Mouse (Mus musculus) lung, postnatal 0 days (tissue): ENCODE measurements around the gene Evx1. TPM values are rescaled to one million over a fixed set of nuclear protein-coding genes. Genes with fewer than 3 reads are reported as not detected.
A peak's percentile ranks its signal among the peaks of the same experiment; 100 is the strongest.

Experiments used
- ATAC-seq: fragments of 200-750 bp; cut with Nextera tagmentation; 2 replicates; pipeline ENCODE4 v1.8.0; 2017; ENCODE audit warnings: moderate library complexity
- DNase-seq: peaks from one replicate; pipeline ENCODE4 v3.0.0-alpha.2; 2016; ENCODE audit warnings: low spot score
- H3K27ac ChIP-seq: fragments of 300-500 bp; sonication (generic); 2 replicates; pipeline ENCODE4 v1.5.1; 2014; ENCODE audit warnings: antibody characterized with exemption, mild to moderate bottlenecking, low read length, mixed read lengths
- H3K27me3 ChIP-seq: fragments of 300-500 bp; sonication (generic); replicated peaks from 2 replicates; pipeline ENCODE4 v1.6.1; 2014; ENCODE audit warnings: low read length, mixed read lengths; ENCODE audit not compliant: insufficient read depth
- H3K36me3 ChIP-seq: fragments of 300-500 bp; sonication (generic); 2 replicates; pipeline ENCODE4 v1.6.1; 2014; ENCODE audit warnings: low read length, mixed read lengths; ENCODE audit not compliant: insufficient read depth
- H3K4me1 ChIP-seq: fragments of 300-500 bp; sonication (generic); 2 replicates; pipeline ENCODE4 v1.6.1; 2014; ENCODE audit warnings: antibody characterized with exemption, low read depth, low read length, mixed read lengths; ENCODE audit not compliant: insufficient read depth
- H3K4me2 ChIP-seq: fragments of 300-500 bp; sonication (generic); replicated peaks from 2 replicates; pipeline ENCODE4 v1.6.1; 2014; ENCODE audit warnings: low read depth, mild to moderate bottlenecking, low read length, moderate library complexity, mixed read lengths
- H3K4me3 ChIP-seq: fragments of 300-500 bp; sonication (generic); 2 replicates; pipeline ENCODE4 v1.5.1; 2014; ENCODE audit warnings: low read depth, low read length
- H3K9ac ChIP-seq: fragments of 300-500 bp; sonication (generic); replicated peaks from 2 replicates; pipeline ENCODE4 v1.6.1; 2014; ENCODE audit warnings: low read depth, mild to moderate bottlenecking
- H3K9me3 ChIP-seq: fragments of 300-500 bp; sonication (generic); 2 replicates; pipeline ENCODE4 v1.6.1; 2016; ENCODE audit warnings: low read length, mixed read lengths
- CTCF ChIP-seq: IDR thresholded peaks from 2 replicates; pipeline ENCODE4 v1.5.1; 2016; ENCODE audit warnings: antibody characterized with exemption, mild to moderate bottlenecking
- EP300 ChIP-seq: IDR thresholded peaks from 2 replicates; pipeline ENCODE4 v1.6.1; 2016; ENCODE audit warnings: antibody characterized with exemption, mild to moderate bottlenecking, control low read depth
- WGBS: fragments of 180-500 bp; shearing (Covaris S2); extraction: QIAGEN DNeasy Blood & Tissue Kit; methylation state at CpG from one replicate; pipeline ENCODE4 v1.1.7; 2014; 5-methylcytosine and 5-hydroxymethylcytosine counted together
- polyA plus RNA-seq: library from polyadenylated mRNA; unstranded; fragments of >200 nt; fragmentation: Nextera tagmentation; extraction: Ambion mirVana; gene quantifications from 2 replicates; pipeline ENCODE4 v1.2.1, GENCODE M21; 2015

The Evx1 gene
- polyA plus RNA-seq, 1 experiment from 2014 or later, result not detected

DNA sequence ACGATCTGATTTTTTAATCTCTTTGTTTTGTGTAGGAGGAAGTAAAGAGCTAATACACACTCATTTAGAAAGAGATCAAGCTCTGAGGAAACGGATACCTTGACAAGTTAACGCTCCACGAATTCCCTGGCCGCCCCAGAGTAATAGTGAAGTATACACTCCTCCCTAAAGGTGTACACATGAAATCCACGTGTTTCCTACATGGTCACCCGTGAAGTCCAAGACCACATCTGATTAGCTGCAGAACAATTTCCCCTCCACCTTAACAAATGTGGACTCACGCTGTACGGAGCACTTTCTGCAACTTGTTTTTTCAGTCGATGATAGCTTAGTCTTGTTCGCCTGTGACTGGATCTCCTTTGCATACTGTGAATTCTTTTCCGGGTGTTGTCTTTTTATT, 23.1 kb upstream of the Evx1 start:
- H3K4me2 ChIP-seq, result no peak overlapping the region
- no peaks in the 10 kb centered on the region for H3K36me3 ChIP-seq
- no peak overlapping the region for H3K9ac ChIP-seq
- TF ChIP-seq EP300 (no peak), CTCF (no peak)
- H3K27me3 ChIP-seq, result peaks cover 40% of the 10 kb centered on the region
- 9% methylated on average over 12 of the region's 12 CpGs for WGBS
- H3K4me1 ChIP-seq, result peaks cover 8% of the 10 kb centered on the region; the same call in 1 of the 2 replicates
- no peak overlapping the region for H3K27ac ChIP-seq
- DNase-seq (no peak), ATAC-seq (no peak)
- no peaks in the 10 kb centered on the region for H3K9me3 ChIP-seq
- no peak overlapping the region for H3K4me3 ChIP-seq

- 3% methylated on average over 45 of the region's 45 CpGs for WGBS
- no peaks in the 10 kb centered on the region for H3K9me3 ChIP-seq
- peaks cover 40% of the 10 kb centered on the region for H3K27me3 ChIP-seq
- no peak overlapping the region for H3K9ac ChIP-seq
- peaks cover 8% of the 10 kb centered on the region; the same call in 1 of the 2 replicates for H3K4me1 ChIP-seq
- H3K36me3 ChIP-seq, result no peaks in the 10 kb centered on the region
- ATAC-seq (no peak), DNase-seq (no peak)
- H3K27ac ChIP-seq, result no peak overlapping the region
- H3K4me3 ChIP-seq, result peak overlapping the region; percentile 25
- peak overlapping the region; percentile 48 for H3K4me2 ChIP-seq
- TF ChIP-seq CTCF (no peak), EP300 (no peak)
Observed at GRCm38 (mm10) chr6:52291021-52291860, 22.1 kb upstream of the Evx1 start.

DNA sequence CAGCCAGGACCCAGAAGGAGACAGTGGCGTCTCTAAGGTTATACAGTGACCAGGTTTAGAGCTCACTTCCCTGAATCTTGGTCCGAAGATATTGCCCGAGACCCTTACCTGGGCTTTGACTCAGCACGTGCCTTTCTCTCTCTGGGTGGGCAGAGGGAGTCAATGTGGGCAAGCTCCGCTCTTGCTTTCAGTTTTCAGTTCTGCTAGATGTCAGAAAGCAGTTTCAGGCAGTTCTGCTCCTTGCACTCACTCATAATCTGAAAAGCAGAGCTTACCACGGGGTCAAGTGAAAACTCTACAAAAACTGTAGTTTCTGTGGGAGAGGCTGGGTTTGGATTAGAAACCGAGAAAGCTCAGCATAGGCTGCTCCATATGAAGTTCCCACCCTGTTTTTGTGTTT, 21.0 kb upstream of the Evx1 start:
- WGBS, result 59% methylated on average over 7 of the region's 7 CpGs
- no peak for DNase-seq
- Histone ChIP-seq H3K36me3 (no peaks in the 10 kb centered on the region), H3K9me3 (no peaks in the 10 kb centered on the region), H3K27me3 (peaks cover 40% of the 10 kb centered on the region), H3K4me3 (no peak overlapping the region), H3K9ac (no peak overlapping the region), H3K27ac (no peak overlapping the region), H3K4me2 (no peak overlapping the region), H3K4me1 (peaks cover 8% of the 10 kb centered on the region; the same call in 1 of the 2 replicates)
- ATAC-seq, result no peak
- TF ChIP-seq EP300 (no peak), CTCF (no peak)

- H3K4me3 ChIP-seq, result no peak overlapping the region
- H3K9me3 ChIP-seq, result no peaks in the 10 kb centered on the region
- WGBS, result 66% methylated on average over 6 of the region's 6 CpGs
- H3K4me1 ChIP-seq, result peaks cover 8% of the 10 kb centered on the region; the same call in 1 of the 2 replicates
- ATAC-seq (no peak), DNase-seq (no peak)
- no peak overlapping the region for H3K27ac ChIP-seq
- H3K36me3 ChIP-seq, result no peaks in the 10 kb centered on the region
- TF ChIP-seq EP300 (no peak), CTCF (no peak)
- H3K9ac ChIP-seq, result no peak overlapping the region
- H3K4me2 ChIP-seq, result no peak overlapping the region
- peaks cover 34% of the 10 kb centered on the region for H3K27me3 ChIP-seq
Observed at GRCm38 (mm10) chr6:52294616-52295015, 18.7 kb upstream of the Evx1 start.

DNA sequence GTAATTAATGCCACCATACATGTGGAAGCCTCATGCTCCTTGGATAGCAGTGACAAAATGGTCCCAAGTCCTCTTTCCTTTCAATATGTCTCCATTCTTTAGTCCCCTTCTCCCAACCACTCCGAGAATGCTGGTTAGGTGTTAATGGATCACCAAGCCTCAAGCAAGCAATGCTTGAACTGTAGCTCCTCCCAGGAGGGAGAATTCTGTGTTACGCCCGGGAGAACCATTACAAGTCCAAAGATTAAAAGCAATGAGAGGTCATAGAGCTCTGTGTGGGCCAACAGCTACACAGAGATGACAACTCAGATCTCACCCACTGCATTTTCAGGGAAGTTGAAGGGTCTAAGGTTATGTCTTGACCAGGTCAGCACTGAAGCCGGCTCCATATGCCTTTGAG, 14.8 kb upstream of the Evx1 start:
- no peak for TF ChIP-seq CTCF
- no peaks in the 10 kb centered on the region for H3K9me3 ChIP-seq
- no peak overlapping the region for H3K9ac ChIP-seq
- H3K4me1 ChIP-seq, result no peaks in the 10 kb centered on the region
- H3K36me3 ChIP-seq, result no peaks in the 10 kb centered on the region
- peaks cover 7% of the 10 kb centered on the region for H3K27me3 ChIP-seq
- H3K27ac ChIP-seq, result no peak overlapping the region
- no peak overlapping the region for H3K4me3 ChIP-seq
- H3K4me2 ChIP-seq, result no peak overlapping the region
- WGBS, result 56% methylated on average over 4 of the region's 4 CpGs
- ATAC-seq, result no peak
- DNase-seq, result no peak

DNA sequence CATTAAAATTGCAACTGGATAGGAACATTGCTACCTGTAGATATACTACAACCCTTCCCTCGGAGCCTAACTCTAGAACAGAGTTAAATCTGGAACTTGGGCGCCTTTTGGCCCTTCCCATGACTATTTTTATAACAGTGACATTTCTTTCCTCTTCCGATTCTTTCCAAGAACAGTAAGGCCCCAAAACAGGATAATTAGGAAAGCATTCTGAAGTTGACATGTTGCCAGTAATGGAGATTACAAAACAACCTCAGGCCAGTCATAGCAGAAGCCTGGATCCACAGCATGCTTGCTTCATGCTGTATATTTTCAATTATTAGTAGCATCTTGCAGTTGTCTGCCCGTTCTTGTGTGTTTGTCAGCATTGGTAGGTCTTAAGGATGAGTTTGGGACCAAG, 12.5 kb upstream of the Evx1 start:
- WGBS, result 61% methylated on average over 4 of the region's 4 CpGs
- Histone ChIP-seq H3K9me3 (no peaks in the 10 kb centered on the region), H3K36me3 (no peaks in the 10 kb centered on the region), H3K4me1 (no peaks in the 10 kb centered on the region), H3K4me3 (no peak overlapping the region), H3K4me2 (no peak overlapping the region), H3K9ac (no peak overlapping the region), H3K27ac (no peak overlapping the region), H3K27me3 (peaks cover 10% of the 10 kb centered on the region; the same call in 1 of the 2 replicates)
- TF ChIP-seq EP300 (no peak), CTCF (no peak)
- ATAC-seq (no peak), DNase-seq (peak; percentile 77)
